Comparison of ENCODE assay signal across 26 mouse cellular contexts in the genomic region with DNA sequence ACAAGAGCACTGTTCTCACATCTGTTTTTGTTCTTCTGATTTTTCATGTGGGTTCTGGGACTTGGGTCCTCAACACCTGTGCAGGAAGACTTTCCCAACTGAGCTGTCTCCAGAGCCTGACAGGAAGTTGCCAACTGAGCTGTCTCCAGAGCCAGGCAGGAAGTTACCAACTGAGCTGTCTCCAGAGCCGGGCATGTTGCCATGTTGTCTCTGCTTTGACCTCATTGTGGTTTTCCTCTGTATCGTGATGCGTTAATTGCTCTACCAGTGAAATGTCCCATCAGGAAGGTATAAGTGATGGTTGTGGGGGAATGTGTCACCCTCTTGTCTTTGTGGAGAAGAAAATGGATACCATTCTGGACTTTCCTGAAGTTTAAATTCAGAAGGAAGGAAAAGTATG. TPM values are rescaled to one million over a fixed set of nuclear protein-coding genes. Genes with fewer than 3 reads are reported as not detected.
A peak's percentile ranks its signal among the peaks of the same experiment; 100 is the strongest.
DNase-seq lines count a peak whose midpoint lies in the region; ATAC-seq and TF ChIP-seq lines count a peak whose summit lies in the region.
"Had no signal": no experiment of that assay in that cellular context is flagged by ENCODE, and none has a peak within 500 bp of the region (broad histone marks: within the 10 kb centered on the region; RNA-seq: fewer than 3 reads in every experiment).

No protein-coding gene starts in this region.

- no peak overlapping the region for H3K9ac ChIP-seq in heart, adult 2 months (ENCODE audit: low read depth, low read length)
- H3K9ac ChIP-seq: embryonic facial prominence, embryonic 12.5 days; forebrain, embryonic 13.5 days; forebrain, embryonic 15.5 days; forebrain, postnatal 0 days had no signal

- H3K4me1 ChIP-seq in heart, adult 2 months (ENCODE audit: control insufficient read depth, insufficient read depth, low read length) = no peaks in the 10 kb centered on the region
- H3K4me1 ChIP-seq: embryonic facial prominence, embryonic 10.5 days; embryonic facial prominence, embryonic 12.5 days; forebrain, embryonic 13.5 days; forebrain, embryonic 15.5 days had no signal

- DNase-seq in gastrocnemius, postnatal 10 days = peak; percentile 9
- no peak for DNase-seq in gastrocnemius, adult 2 months
- peak; percentile 60 for DNase-seq in 416B (ENCODE audit: low read depth)
- peak; percentile 9 for DNase-seq in NIH3T3 (ENCODE audit: low read depth)
- no peak for DNase-seq in heart, adult 2 months
- no peak for DNase-seq in lung, postnatal 10 days
- DNase-seq: adrenal gland, adult 8-10 months; adrenal gland, postnatal 14 days; adrenal gland, postnatal 36 days; cerebellum, adult 11-12 months; cerebellum, adult 2 months; cerebellum, adult 9-10 months; cerebellum, postnatal 10 days; cerebellum, postnatal 36 days; forebrain, postnatal 0 days had no signal

- no peak for TF ChIP-seq EP300 in heart, adult 2 months (IDR thresholded peaks at IDR 0.05; ENCODE audit: insufficient read depth, low read depth, low read length)

- 47% methylated on average over 3 of the region's 3 CpGs for WGBS in heart, adult 2 months

- intact Hi-C loops in gastrocnemius, adult 2 months (cut with DNase I) = no loop called here
- intact Hi-C loops in heart, adult 2 months (cut with DNase I) = no loop called here

- H3K4me3 ChIP-seq in gastrocnemius, adult 2 months = no peak overlapping the region
- no peak overlapping the region for H3K4me3 ChIP-seq in heart, adult 2 months
- H3K4me3 ChIP-seq: embryonic facial prominence, embryonic 10.5 days; embryonic facial prominence, embryonic 12.5 days; forebrain, embryonic 13.5 days; forebrain, embryonic 15.5 days had no signal

- H3K27me3 ChIP-seq in heart, adult 2 months (ENCODE audit: control insufficient read depth, insufficient read depth, low read length) = no peaks in the 10 kb centered on the region
- H3K27me3 ChIP-seq: embryonic facial prominence, embryonic 12.5 days; forebrain, embryonic 13.5 days; forebrain, embryonic 15.5 days had no signal

- TF ChIP-seq CTCF in gastrocnemius, adult 2 months (IDR thresholded peaks at IDR 0.05) = no peak
- no peak for TF ChIP-seq CTCF in heart, adult 2 months (IDR thresholded peaks at IDR 0.05)

- H3K36me3 ChIP-seq in heart, adult 2 months (ENCODE audit: control insufficient read depth, insufficient read depth, low read length) = no peaks in the 10 kb centered on the region
- H3K36me3 ChIP-seq: embryonic facial prominence, embryonic 10.5 days; embryonic facial prominence, embryonic 12.5 days; forebrain, embryonic 15.5 days had no signal

- no peak for TF ChIP-seq POLR2A in heart, adult 2 months (IDR thresholded peaks at IDR 0.05; ENCODE audit: insufficient read depth, low read depth, low read length)

- ATAC-seq in megakaryocyte, adult 5-6 weeks (ENCODE audit: poor library complexity, severe bottlenecking) = 0 out of 2 replicates have a peak, but pooled peaks have one; percentile 21
- ATAC-seq: activated CD4-positive, CD25-positive, alpha-beta regulatory T cell, adult 4 months; forebrain, embryonic 13.5 days; forebrain, embryonic 15.5 days; forebrain, postnatal 0 days; Patski had no signal

- H3K27ac ChIP-seq in gastrocnemius, adult 2 months = no peak overlapping the region
- no peak overlapping the region for H3K27ac ChIP-seq in heart, adult 2 months
- H3K27ac ChIP-seq: embryonic facial prominence, embryonic 10.5 days; embryonic facial prominence, embryonic 12.5 days; forebrain, embryonic 13.5 days; forebrain, embryonic 15.5 days had no signal

- H3K79me2 ChIP-seq in heart, adult 2 months (replicated peaks; ENCODE audit: control insufficient read depth, insufficient read depth, low read length) = no peaks in the 10 kb centered on the region

RNA-seq across cellular contexts. Expression of a gene that starts 54.4 kb away (rescaled TPM):
- total RNA-seq in gastrocnemius, postnatal 10 days (2021) = 1 to 10 TPM in 1 of 2 experiments, not detected in 1; 1.1 TPM
- not detected for total RNA-seq in gastrocnemius, adult 2 months (2021)
- total RNA-seq in megakaryocyte, adult 5-6 weeks (2015) = 58.0 and 59.6 TPM in 2 replicates
- 41.6 and 61.4 TPM in 2 replicates for total RNA-seq in megakaryocyte, adult 5-6 weeks (2017)
- not detected for total RNA-seq in heart, adult 2 months (2021)
- not detected in 2 replicates for polyA plus RNA-seq in heart, adult 2 months (2012; rRNA removed)
- total RNA-seq: adrenal gland, adult 18-20 months; adrenal gland, adult 8-10 months; adrenal gland, postnatal 36 days; ES-E14; MEL had no signal
- polyA plus RNA-seq: activated CD4-positive, CD25-positive, alpha-beta regulatory T cell, adult 4 months; C2C12; Patski had no signal

Comparison
In these comparisons a context has a peak if more than half of its experiments do, and no peak if none do; other contexts are left out.
1. DNase-seq: peak in gastrocnemius, postnatal 10 days (single experiment), 416B (single experiment) and NIH3T3 (single experiment); none in gastrocnemius, adult 2 months (single experiment), heart, adult 2 months (0 of 2) and lung, postnatal 10 days (single experiment).
2. RNA of a gene that starts 54.4 kb away (total RNA-seq): 41.6 to 61.4 TPM in megakaryocyte, adult 5-6 weeks; 1.1 TPM in gastrocnemius, postnatal 10 days, not detected in gastrocnemius, adult 2 months and not detected in heart, adult 2 months; every median in the first group is over 10 times any median in the second.